Mouse (Mus musculus) lung, postnatal 0 days (tissue): ENCODE results near the gene Fam69b. TPM values are rescaled to one million over a fixed set of nuclear protein-coding genes. Genes with fewer than 3 reads are reported as not detected.

ENCODE experiments used
- ATAC-seq: fragments of 200-750 bp; cut with Nextera tagmentation; 2 replicates; pipeline ENCODE4 v1.8.0; 2017; ENCODE audit warnings: moderate library complexity
- DNase-seq: peaks from one replicate; pipeline ENCODE4 v3.0.0-alpha.2; 2016; ENCODE audit warnings: low spot score
- H3K27ac ChIP-seq: fragments of 300-500 bp; sonication (generic); 2 replicates; pipeline ENCODE4 v1.5.1; 2014; ENCODE audit warnings: antibody characterized with exemption, mild to moderate bottlenecking, low read length, mixed read lengths
- H3K27me3 ChIP-seq: fragments of 300-500 bp; sonication (generic); replicated peaks from 2 replicates; pipeline ENCODE4 v1.6.1; 2014; ENCODE audit warnings: low read length, mixed read lengths; ENCODE audit not compliant: insufficient read depth
- H3K36me3 ChIP-seq: fragments of 300-500 bp; sonication (generic); 2 replicates; pipeline ENCODE4 v1.6.1; 2014; ENCODE audit warnings: low read length, mixed read lengths; ENCODE audit not compliant: insufficient read depth
- H3K4me1 ChIP-seq: fragments of 300-500 bp; sonication (generic); 2 replicates; pipeline ENCODE4 v1.6.1; 2014; ENCODE audit warnings: antibody characterized with exemption, low read depth, low read length, mixed read lengths; ENCODE audit not compliant: insufficient read depth
- H3K4me2 ChIP-seq: fragments of 300-500 bp; sonication (generic); replicated peaks from 2 replicates; pipeline ENCODE4 v1.6.1; 2014; ENCODE audit warnings: low read depth, mild to moderate bottlenecking, low read length, moderate library complexity, mixed read lengths
- H3K4me3 ChIP-seq: fragments of 300-500 bp; sonication (generic); 2 replicates; pipeline ENCODE4 v1.5.1; 2014; ENCODE audit warnings: low read depth, low read length
- H3K9ac ChIP-seq: fragments of 300-500 bp; sonication (generic); replicated peaks from 2 replicates; pipeline ENCODE4 v1.6.1; 2014; ENCODE audit warnings: low read depth, mild to moderate bottlenecking
- H3K9me3 ChIP-seq: fragments of 300-500 bp; sonication (generic); 2 replicates; pipeline ENCODE4 v1.6.1; 2016; ENCODE audit warnings: low read length, mixed read lengths
- CTCF ChIP-seq: IDR thresholded peaks from 2 replicates; pipeline ENCODE4 v1.5.1; 2016; ENCODE audit warnings: antibody characterized with exemption, mild to moderate bottlenecking
- EP300 ChIP-seq: IDR thresholded peaks from 2 replicates; pipeline ENCODE4 v1.6.1; 2016; ENCODE audit warnings: antibody characterized with exemption, mild to moderate bottlenecking, control low read depth
- WGBS: fragments of 180-500 bp; shearing (Covaris S2); extraction: QIAGEN DNeasy Blood & Tissue Kit; methylation state at CpG from one replicate; pipeline ENCODE4 v1.1.7; 2014; 5-methylcytosine and 5-hydroxymethylcytosine counted together
- polyA plus RNA-seq: library from polyadenylated mRNA; unstranded; fragments of >200 nt; fragmentation: Nextera tagmentation; extraction: Ambion mirVana; gene quantifications from 2 replicates; pipeline ENCODE4 v1.2.1, GENCODE M21; 2015

The Fam69b gene
- polyA plus RNA-seq, 1 experiment from 2014 or later: 8.2 TPM

DNA sequence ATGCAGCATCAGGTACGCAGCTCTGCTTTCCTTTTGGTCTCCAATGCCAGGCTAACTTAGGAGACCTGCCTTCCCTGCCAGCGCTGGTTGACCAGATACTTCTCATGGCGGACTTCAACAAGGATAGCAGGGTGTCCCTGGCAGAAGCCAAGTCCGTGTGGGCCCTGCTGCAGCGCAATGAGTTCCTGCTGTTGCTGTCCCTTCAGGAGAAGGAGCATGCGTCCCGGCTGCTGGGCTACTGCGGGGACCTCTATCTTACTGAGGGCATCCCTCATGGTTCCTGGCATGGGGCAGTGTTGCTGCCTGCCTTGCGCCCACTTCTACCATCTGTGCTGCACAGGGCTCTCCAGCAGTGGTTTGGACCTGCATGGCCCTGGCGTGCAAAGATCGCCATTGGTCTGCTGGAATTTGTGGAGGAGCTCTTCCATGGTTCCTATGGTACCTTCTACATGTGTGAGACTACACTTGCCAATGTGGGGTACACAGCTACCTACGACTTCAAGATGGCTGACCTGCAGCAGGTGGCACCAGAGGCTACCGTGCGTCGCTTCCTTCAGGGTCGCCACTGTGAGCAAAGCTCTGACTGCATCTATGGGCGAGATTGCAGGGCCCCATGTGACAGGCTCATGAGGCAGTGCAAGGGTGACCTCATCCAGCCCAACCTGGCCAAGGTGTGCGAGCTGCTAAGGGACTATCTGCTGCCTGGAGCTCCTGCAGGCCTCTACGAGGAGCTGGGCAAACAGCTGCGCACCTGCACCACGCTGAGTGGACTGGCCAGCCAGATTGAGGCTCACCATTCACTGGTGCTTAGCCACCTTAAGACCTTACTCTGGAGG, 7.5 kb downstream of the Fam69b start:
- no peaks in the 10 kb centered on the region for H3K9me3 ChIP-seq
- WGBS: 66% methylated on average over 21 of the region's 21 CpGs
- no peak overlapping the region for H3K9ac ChIP-seq
- no peak for ATAC-seq
- peaks cover 21% of the 10 kb centered on the region; the same call in 1 of the 2 replicates for H3K36me3 ChIP-seq
- H3K27me3 ChIP-seq: no peaks in the 10 kb centered on the region
- TF ChIP-seq EP300: no peak
- no peak for TF ChIP-seq CTCF
- peaks cover 8% of the 10 kb centered on the region; the same call in 1 of the 2 replicates for H3K4me1 ChIP-seq
- DNase-seq: no peak
- no peak overlapping the region for H3K4me3 ChIP-seq
- H3K4me2 ChIP-seq: no peak overlapping the region
- H3K27ac ChIP-seq: no peak overlapping the region

DNA sequence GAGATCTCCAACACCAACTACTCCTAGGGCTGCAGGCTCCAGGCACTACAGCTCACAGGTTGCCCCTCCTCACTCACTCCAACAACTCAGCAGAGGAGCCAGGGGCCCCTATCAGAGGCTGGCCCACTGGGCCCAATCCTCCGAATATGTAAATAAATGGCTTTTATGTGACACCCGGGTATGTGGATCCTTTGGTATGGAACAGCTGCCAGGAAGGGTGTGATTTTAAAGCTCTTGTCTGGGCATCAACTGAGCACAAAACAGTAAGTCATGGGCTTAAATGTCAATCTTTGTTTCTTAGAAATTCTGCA, 8.0 kb downstream of the Fam69b start:
- H3K4me3 ChIP-seq: no peak overlapping the region
- H3K36me3 ChIP-seq: peaks cover 21% of the 10 kb centered on the region; the same call in 1 of the 2 replicates
- H3K9me3 ChIP-seq: no peaks in the 10 kb centered on the region
- no peak for TF ChIP-seq EP300
- TF ChIP-seq CTCF: no peak
- H3K4me1 ChIP-seq: peaks cover 8% of the 10 kb centered on the region; the same call in 1 of the 2 replicates
- H3K4me2 ChIP-seq: no peak overlapping the region
- H3K27ac ChIP-seq: no peak overlapping the region
- 33% methylated on average over 2 of the region's 2 CpGs for WGBS
- no peaks in the 10 kb centered on the region for H3K27me3 ChIP-seq
- no peak overlapping the region for H3K9ac ChIP-seq
- DNase-seq (no peak), ATAC-seq (no peak)

DNA sequence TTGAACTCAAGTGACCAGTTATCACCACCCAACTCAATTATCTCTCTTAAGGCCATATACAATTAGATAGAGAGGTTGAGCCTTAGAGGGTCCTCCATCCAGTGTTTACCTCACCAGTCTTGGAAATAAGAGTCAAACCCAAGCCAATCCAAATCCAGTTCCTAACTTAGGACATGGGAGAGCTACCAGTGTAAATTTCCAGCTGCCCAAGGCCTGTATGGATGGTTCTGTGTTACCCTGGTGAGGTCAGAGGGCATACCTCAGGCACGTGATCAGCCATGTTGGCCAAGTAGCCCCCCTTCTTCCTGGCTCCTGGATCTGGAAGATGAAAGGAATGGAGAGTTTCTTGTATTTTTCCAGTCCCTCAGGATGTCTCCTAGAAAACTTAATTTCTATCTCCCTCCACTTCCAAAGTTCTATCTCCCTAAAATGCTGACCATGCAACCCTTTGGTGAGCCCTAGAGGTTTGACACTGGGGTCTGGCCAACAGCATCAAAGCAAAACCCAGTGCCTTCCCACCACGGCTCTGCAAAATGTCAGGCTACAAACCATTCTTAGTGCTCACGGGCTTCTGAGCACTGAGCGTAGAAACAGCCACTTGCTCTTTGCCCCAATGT, 9.2 kb downstream of the Fam69b start:
- no peak for TF ChIP-seq EP300
- TF ChIP-seq CTCF: no peak

DNA sequence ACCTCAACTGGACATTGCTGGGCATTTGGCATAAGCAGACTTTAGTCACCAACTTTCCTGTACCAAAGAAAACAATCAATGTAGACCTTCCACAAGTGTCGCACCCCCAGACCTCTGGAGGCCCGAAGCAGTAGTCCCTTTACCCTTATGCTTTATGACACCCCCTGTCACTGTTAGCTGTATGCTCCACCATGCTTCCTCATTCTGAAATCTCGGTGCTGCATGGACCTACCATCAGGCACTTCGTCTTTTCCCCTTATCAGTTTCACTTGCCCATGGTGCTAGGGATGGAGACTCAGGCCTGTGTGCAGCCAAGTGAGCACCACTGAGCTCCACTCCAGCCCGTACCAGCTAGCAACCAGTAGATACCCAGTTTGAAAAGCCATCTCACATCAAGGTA, 9.8 kb downstream of the Fam69b start:
- Histone ChIP-seq H3K27me3 (no peaks in the 10 kb centered on the region), H3K27ac (no peak overlapping the region), H3K4me1 (peaks cover 8% of the 10 kb centered on the region; the same call in 1 of the 2 replicates), H3K4me3 (no peak overlapping the region), H3K36me3 (peaks cover 21% of the 10 kb centered on the region; the same call in 1 of the 2 replicates), H3K9ac (no peak overlapping the region), H3K4me2 (no peak overlapping the region), H3K9me3 (no peaks in the 10 kb centered on the region)
- no peak for DNase-seq
- WGBS: 72% methylated on average over 5 of the region's 5 CpGs
- TF ChIP-seq EP300 (no peak), CTCF (no peak)
- no peak for ATAC-seq

More for the DNA sequence above, 9.2 kb downstream of the Fam69b start:
- DNase-seq (no peak), ATAC-seq (no peak)
- 77% methylated on average over 4 of the region's 4 CpGs for WGBS
- Histone ChIP-seq H3K4me3 (no peak overlapping the region), H3K36me3 (peaks cover 21% of the 10 kb centered on the region; the same call in 1 of the 2 replicates), H3K27ac (no peak overlapping the region), H3K4me1 (peaks cover 8% of the 10 kb centered on the region; the same call in 1 of the 2 replicates), H3K4me2 (no peak overlapping the region), H3K9ac (no peak overlapping the region), H3K9me3 (no peaks in the 10 kb centered on the region), H3K27me3 (no peaks in the 10 kb centered on the region)

DNA sequence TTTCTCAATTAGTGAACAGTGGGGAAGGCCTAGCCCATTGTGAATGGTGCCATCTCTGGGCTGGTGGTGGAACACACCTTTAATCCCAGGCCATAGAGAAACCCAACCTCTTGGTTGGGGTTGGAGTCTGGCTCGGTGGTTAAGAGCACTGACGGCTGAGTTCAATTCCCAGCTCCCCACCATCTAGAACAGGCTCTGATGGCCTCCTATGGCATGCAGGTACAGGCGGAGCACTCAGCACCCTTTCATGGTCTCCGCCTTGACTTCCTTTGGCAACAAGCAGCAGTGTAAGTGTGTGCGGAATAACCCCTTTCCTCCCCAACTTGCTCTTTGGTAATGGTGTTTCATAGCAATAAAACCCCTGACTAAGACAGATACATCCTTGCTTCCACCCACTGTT, 10.3 kb downstream of the Fam69b start:
- Histone ChIP-seq H3K4me2 (peak overlapping the region; percentile 83), H3K4me1 (peaks cover 8% of the 10 kb centered on the region; the same call in 1 of the 2 replicates), H3K27ac (0 out of 2 replicates have a peak overlapping the region, but pooled peaks have one; percentile 21), H3K9me3 (no peaks in the 10 kb centered on the region), H3K9ac (no peak overlapping the region; the same call in 1 of the 2 replicates), H3K36me3 (peaks cover 21% of the 10 kb centered on the region; the same call in 1 of the 2 replicates), H3K4me3 (peak overlapping the region; percentile 81; the same call in 1 of the 2 replicates), H3K27me3 (no peaks in the 10 kb centered on the region)
- ATAC-seq: no peak
- no peak for DNase-seq
- TF ChIP-seq CTCF (peak; percentile 17; the same call in 1 of the 2 replicates), EP300 (no peak)
- 39% methylated on average over 5 of the region's 5 CpGs for WGBS

- Histone ChIP-seq H3K36me3 (peaks cover 21% of the 10 kb centered on the region; the same call in 1 of the 2 replicates), H3K27me3 (no peaks in the 10 kb centered on the region), H3K4me1 (peaks cover 8% of the 10 kb centered on the region; the same call in 1 of the 2 replicates), H3K4me3 (peak overlapping the region; percentile 81), H3K4me2 (peak overlapping the region; percentile 83), H3K9ac (no peak overlapping the region; the same call in 1 of the 2 replicates), H3K9me3 (no peaks in the 10 kb centered on the region), H3K27ac (0 out of 2 replicates have a peak overlapping the region, but pooled peaks have one; percentile 27)
- DNase-seq (peak; percentile 82), ATAC-seq (peak; percentile 53)
- TF ChIP-seq EP300: no peak
- peak; percentile 78 for TF ChIP-seq CTCF
- 3% methylated on average over 8 of the region's 8 CpGs for WGBS
Measured at GRCm38 (mm10) chr2:26639083-26639482, 10.8 kb downstream of the Fam69b start.
